Mouse (Mus musculus) ovary, adult 18-20 months (tissue): ENCODE results near the gene St7.

Experiments used
- DNase-seq: peaks from one replicate; pipeline ENCODE4 v3.0.0; 2022; ENCODE audit warnings: low spot score, mixed read lengths

The St7 gene

GRCm38 (mm10) chr6:17947130-17947831 lies 254.5 kb downstream of the St7 start:
- no peak for DNase-seq

GRCm38 (mm10) chr6:17949103-17949502 lies 256.4 kb downstream of the St7 start:
- no peak for DNase-seq

- no peak for DNase-seq
Measured at GRCm38 (mm10) chr6:17951779-17952178, 259.0 kb downstream of the St7 start.

GRCm38 (mm10) chr6:17963455-17963854 lies 270.7 kb downstream of the St7 start:
- DNase-seq: no peak

- no peak for DNase-seq
Measured at GRCm38 (mm10) chr6:17968467-17969144, 275.9 kb downstream of the St7 start.

GRCm38 (mm10) chr6:17969815-17970214 lies 277.1 kb downstream of the St7 start:
- no peak for DNase-seq

GRCm38 (mm10) chr6:17971393-17971792 lies 278.7 kb downstream of the St7 start:
- no peak for DNase-seq

GRCm38 (mm10) chr6:17974416-17974815 lies 281.7 kb downstream of the St7 start:
- no peak for DNase-seq

GRCm38 (mm10) chr6:17977165-17977564 lies 284.4 kb downstream of the St7 start:
- DNase-seq: no peak

- no peak for DNase-seq
Measured at GRCm38 (mm10) chr6:17978324-17978723, 285.6 kb downstream of the St7 start.

GRCm38 (mm10) chr6:17978881-17979280 lies 286.1 kb downstream of the St7 start:
- DNase-seq: no peak

GRCm38 (mm10) chr6:17979361-17979760 lies 286.6 kb downstream of the St7 start:
- no peak for DNase-seq

GRCm38 (mm10) chr6:17990173-17991028 lies 297.7 kb downstream of the St7 start:
- DNase-seq: no peak

GRCm38 (mm10) chr6:17991625-17992024 lies 298.9 kb downstream of the St7 start:
- DNase-seq: no peak
